Mouse (Mus musculus) ES-E14 (cell line): ENCODE results near the gene AC124502.3. TPM values are rescaled to one million over a fixed set of nuclear protein-coding genes. Genes with fewer than 3 reads are reported as not detected.

Experiments used
- DNase-seq: peaks from one replicate; pipeline ENCODE4 v3.0.0-alpha.2; 2013; ENCODE audit warnings: low read depth, low spot score
- H3K27ac ChIP-seq: 2 replicates; pipeline ENCODE4 v1.5.1; 2012; ENCODE audit warnings: low read depth, mild to moderate bottlenecking, low read length, moderate library complexity, mixed read lengths; ENCODE audit not compliant: poor library complexity, insufficient read depth, severe bottlenecking
- H3K36me3 ChIP-seq: 2 replicates; pipeline ENCODE4 v1.6.1; 2012; ENCODE audit warnings: mild to moderate bottlenecking, low read length, moderate library complexity, mixed read lengths; ENCODE audit not compliant: control insufficient read depth, poor library complexity, insufficient read depth, severe bottlenecking
- H3K4me1 ChIP-seq, 2 experiments: fragments of 150-350 bp in 1 of 2; sonication (generic) in 1 of 2; 2 replicates each; pipeline ENCODE4 v1.6.1; 2012; ENCODE audit warnings: low read length in 2 of 2, mild to moderate bottlenecking in 1 of 2, mixed read lengths in 1 of 2; ENCODE audit not compliant: control insufficient read depth in 2 of 2, insufficient read depth in 2 of 2, poor library complexity in 1 of 2
- H3K4me3 ChIP-seq, 2 experiments: fragments of 150-350 bp in 1 of 2; sonication (generic) in 1 of 2; 2 replicates each; pipeline ENCODE4 v1.5.1; 2012; ENCODE audit warnings: low read length in 2 of 2, low read depth in 1 of 2, mild to moderate bottlenecking in 1 of 2, mixed read lengths in 1 of 2; ENCODE audit not compliant: insufficient read depth in 1 of 2, poor library complexity in 1 of 2, severe bottlenecking in 1 of 2
- H3K9ac ChIP-seq: 2 replicates; pipeline ENCODE4 v1.6.1; 2012; ENCODE audit warnings: low read depth, mild to moderate bottlenecking, low read length, mixed read lengths; ENCODE audit not compliant: poor library complexity, insufficient read depth, severe bottlenecking
- H3K9me3 ChIP-seq: fragments of 150-350 bp; sonication (generic); 2 replicates; pipeline ENCODE4 v1.6.1; 2012; ENCODE audit warnings: low read depth, mild to moderate bottlenecking, low read length; ENCODE audit not compliant: control insufficient read depth, insufficient read depth
- CHD2 ChIP-seq: IDR thresholded peaks from 2 replicates; pipeline ENCODE4 v1.6.1; 2014; ENCODE audit warnings: mild to moderate bottlenecking, low read depth, low read length, inconsistent platforms
- HCFC1 ChIP-seq: IDR thresholded peaks from 2 replicates; pipeline ENCODE4 v1.6.1; 2012; ENCODE audit warnings: low read length, inconsistent platforms, borderline replicate concordance; ENCODE audit not compliant: insufficient read depth
- MAFK ChIP-seq: IDR thresholded peaks from 2 replicates; pipeline ENCODE4 v1.6.1; 2014; ENCODE audit warnings: mild to moderate bottlenecking, low read depth, low read length, inconsistent platforms; ENCODE audit not compliant: insufficient read depth
- ZC3H11A ChIP-seq: IDR thresholded peaks from 2 replicates; pipeline ENCODE4 v1.6.1; 2012; ENCODE audit warnings: low read depth, mild to moderate bottlenecking, inconsistent platforms, low read length, borderline replicate concordance
- ZNF384 ChIP-seq: IDR thresholded peaks from 2 replicates; pipeline ENCODE4 v1.6.1; 2012; ENCODE audit warnings: low read depth, low read length, inconsistent platforms
- in situ Hi-C, 2 experiments: fragments of 600-800 bp; cut with MboI; formaldehyde crosslinking; loops; one replicate each; pipeline ENCODE4 v1.15.1; 2025; ENCODE audit warnings: low sequenced_read_pairs in 2 of 2, inconsistent platforms in 1 of 2; ENCODE audit not compliant: unreplicated experiment in 2 of 2
- total RNA-seq: library from RNA; depleted of rRNA; stranded (reverse); fragments of 300-350 nt; gene quantifications from 2 replicates; pipeline ENCODE4 v1.2.3, GENCODE M21; 2012

The AC124502.3 gene
- total RNA-seq, 1 experiment = 3.2 TPM

DNA sequence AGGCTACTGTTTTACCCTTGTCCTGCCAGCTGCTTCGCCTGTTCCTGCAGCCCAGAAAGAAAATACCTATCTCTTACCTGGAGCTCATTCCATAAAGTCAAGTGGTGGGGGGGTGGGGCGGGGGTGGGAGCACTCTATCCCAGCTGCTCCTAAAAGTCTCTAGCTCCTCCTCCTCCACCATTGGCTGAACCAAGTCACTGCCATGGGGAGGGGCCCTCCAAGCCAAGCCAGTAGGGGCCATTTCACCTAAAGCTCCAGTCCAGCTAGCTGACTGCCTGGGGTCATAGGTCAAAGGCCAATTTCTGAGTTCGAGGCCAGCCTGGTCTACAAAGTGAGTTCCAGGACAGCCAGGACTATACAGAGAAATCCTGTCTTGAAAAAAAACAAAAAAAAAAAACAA lies 6.0 kb upstream of the AC124502.3 start:
- DNase-seq = no peak

GRCm38 (mm10) chr19:5036577-5036976 lies 2.1 kb upstream of the AC124502.3 start:
- Histone ChIP-seq H3K4me3 (no peak overlapping the region), H3K27ac (no peak overlapping the region), H3K36me3 (peaks cover 4% of the 10 kb centered on the region; the same call in 1 of the 2 replicates), H3K9me3 (no peaks in the 10 kb centered on the region), H3K4me1 (peaks cover 4 to 6% of the 10 kb centered on the region in 2 experiments; a peak in 3 of 4 replicates), H3K9ac (no peak overlapping the region)
- no peak for TF ChIP-seq ZC3H11A
- TF ChIP-seq CHD2 = no peak
- TF ChIP-seq ZNF384 = no peak
- no peak for TF ChIP-seq MAFK
- TF ChIP-seq HCFC1 = no peak
- DNase-seq = no peak
- in situ Hi-C loops = no loop called here

More for the DNA sequence above, 6.0 kb upstream of the AC124502.3 start:
- Histone ChIP-seq H3K9me3 (no peaks in the 10 kb centered on the region), H3K36me3 (peaks cover 37% of the 10 kb centered on the region), H3K4me1 (peaks cover 0 to 2% of the 10 kb centered on the region in 2 experiments; a peak in 1 of 4 replicates), H3K4me3 (no peak overlapping the region), H3K27ac (no peak overlapping the region), H3K9ac (no peak overlapping the region)
- TF ChIP-seq CHD2 = no peak
- no peak for TF ChIP-seq HCFC1
- TF ChIP-seq ZC3H11A = no peak
- no peak for TF ChIP-seq MAFK
- no peak for TF ChIP-seq ZNF384
- in situ Hi-C loops = no loop called here

DNA sequence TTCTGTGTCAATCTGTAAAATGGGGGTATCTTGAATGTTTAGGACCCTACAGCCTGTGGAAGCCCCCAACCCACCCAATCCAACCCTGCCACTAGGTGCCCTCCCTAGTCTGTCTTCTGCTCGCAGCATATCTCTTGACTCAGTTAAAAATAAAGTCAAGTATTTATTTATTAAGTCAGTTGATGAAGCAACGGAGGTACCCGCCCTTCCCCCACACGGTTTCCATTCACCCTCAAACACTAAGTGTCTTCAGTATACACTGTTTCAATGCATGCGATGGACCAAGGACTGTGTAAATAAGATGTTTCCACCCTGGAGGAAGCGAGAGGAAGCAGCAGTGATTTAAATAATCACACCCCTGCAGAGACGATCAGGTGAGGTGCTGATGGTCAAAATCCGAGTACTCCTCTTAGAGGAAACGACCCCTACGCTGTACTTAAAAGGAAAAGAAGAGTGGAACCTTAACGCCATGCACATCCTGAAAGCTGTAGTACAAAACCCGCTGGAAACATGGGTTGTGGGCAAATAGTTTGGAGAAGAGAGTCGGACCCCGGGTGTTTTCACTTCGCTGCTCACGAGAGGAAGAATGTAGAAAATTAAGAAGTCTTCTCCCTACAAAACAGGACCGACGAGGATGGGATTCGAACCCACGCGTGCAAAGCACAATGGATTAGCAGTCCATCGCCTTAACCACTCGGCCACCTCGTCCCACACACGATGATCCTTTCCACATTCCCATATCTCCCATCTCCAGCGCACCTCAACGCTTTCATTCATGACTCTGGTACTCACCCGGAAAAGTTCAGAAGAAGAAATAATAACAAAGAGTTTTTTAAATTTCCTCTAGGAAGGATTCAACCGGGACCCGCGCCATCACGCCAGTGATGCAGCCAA lies 766 bp upstream of the AC124502.3 start:
- peak; percentile 70 for DNase-seq
- TF ChIP-seq CHD2 (no peak), MAFK (peak; percentile 74), HCFC1 (no peak)
- in situ Hi-C loops = no loop called here
- Histone ChIP-seq H3K4me1 (peaks cover 4 to 6% of the 10 kb centered on the region in 2 experiments; a peak in 3 of 4 replicates), H3K36me3 (no peaks in the 10 kb centered on the region), H3K4me3 (peak overlapping the region; percentile 70 to 77), H3K9me3 (no peaks in the 10 kb centered on the region), H3K9ac (peak overlapping the region; percentile 77), H3K27ac (no peak overlapping the region)

DNA sequence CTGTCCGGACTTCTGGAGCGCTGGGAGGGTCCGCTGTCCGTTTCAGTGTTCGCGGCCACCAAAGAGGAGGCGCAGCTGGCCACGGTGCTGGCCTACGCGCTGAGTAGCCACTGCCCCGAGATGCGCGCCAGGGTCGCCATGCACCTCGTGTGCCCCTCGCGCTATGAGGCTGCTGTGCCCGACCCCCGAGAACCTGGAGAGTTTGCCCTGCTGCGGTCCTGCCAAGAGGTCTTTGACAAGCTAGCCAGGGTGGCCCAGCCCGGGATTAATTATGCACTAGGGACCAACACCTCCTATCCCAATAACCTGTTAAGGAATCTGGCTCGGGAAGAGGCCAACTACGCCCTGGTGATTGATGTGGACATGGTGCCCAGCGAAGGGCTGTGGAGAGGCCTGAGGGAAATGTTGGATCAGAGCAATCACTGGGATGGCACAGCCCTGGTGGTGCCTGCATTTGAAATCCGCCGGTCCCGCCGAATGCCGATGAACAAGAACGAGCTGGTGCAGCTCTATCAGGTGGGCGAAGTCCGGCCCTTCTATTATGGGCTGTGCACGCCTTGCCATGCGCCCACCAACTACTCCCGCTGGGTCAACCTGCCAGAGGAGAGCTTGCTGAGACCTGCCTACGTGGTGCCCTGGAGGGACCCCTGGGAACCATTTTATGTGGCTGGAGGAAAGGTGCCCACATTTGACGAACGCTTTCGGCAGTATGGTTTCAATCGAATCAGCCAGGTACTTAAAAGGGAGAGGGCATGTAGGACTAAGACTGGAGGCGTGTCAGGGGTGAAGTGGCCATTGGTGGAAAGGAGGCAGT lies 817 bp downstream of the AC124502.3 start:
- DNase-seq = no peak
- Histone ChIP-seq H3K36me3 (no peaks in the 10 kb centered on the region), H3K9ac (peak overlapping the region; percentile 77), H3K27ac (no peak overlapping the region), H3K9me3 (no peaks in the 10 kb centered on the region), H3K4me1 (peaks cover 4 to 6% of the 10 kb centered on the region in 2 experiments; a peak in 3 of 4 replicates), H3K4me3 (peak overlapping the region; percentile 70 to 77)
- TF ChIP-seq ZC3H11A = no peak
- TF ChIP-seq ZNF384 = no peak
- no peak for TF ChIP-seq MAFK
- TF ChIP-seq HCFC1 = no peak
- TF ChIP-seq CHD2 = no peak
- in situ Hi-C loops = no loop called here
